Mouse (Mus musculus) adrenal gland, adult (tissue): Measurements from ENCODE around the gene Cd70.
A peak's percentile ranks its signal among the peaks of the same experiment; 100 is the strongest.

Source experiments
- DNase-seq, 2 experiments: peaks; one replicate each; pipeline ENCODE4 v3.0.0; 2022 to 2023; ENCODE audit warnings: low spot score in 1 of 2; ENCODE audit not compliant: inconsistent age in 2 of 2

The Cd70 gene

GRCm38 (mm10) chr17:57099629-57100325 is 49.8 kb downstream of the Cd70 start:
- no peak for DNase-seq

DNA sequence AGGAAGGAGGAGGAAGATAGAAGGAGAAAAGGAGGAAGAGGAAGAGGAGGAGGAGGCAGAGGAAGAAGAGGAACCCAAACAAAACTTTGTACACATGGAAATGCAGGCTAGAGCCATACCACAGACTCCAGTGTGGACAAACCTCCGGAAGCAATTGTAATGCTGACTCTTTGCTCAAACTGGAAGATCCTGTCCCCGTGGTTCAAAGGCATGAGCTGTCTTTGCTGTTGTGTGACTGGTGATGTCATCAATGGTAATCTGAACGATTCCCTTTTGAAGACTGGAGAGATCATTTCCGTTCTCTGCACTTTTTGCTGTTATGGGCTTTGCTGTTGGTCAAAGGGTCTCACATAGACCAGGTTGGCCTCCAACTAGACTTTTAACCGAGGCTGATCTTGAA is 51.3 kb downstream of the Cd70 start:
- no peak for DNase-seq

DNA sequence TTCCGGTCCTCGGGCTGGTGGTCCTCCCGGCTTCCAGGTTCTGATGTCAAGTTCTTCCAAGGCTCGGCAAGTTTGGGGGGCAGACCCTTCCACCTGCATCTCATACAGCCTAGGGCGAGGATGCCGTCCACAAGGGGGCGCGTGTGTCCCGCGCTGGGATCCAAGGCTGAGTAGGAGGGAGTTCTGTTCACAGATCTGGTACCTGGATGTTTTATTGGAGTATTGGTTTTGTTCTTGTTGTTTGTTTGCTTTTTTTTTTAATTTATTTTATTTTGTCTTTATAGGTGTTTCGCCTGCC is 53.0 kb downstream of the Cd70 start:
- DNase-seq, result peak; percentile 83 to 94
